Mouse (Mus musculus) midbrain, embryonic 11.5 days (tissue): ENCODE results near the gene Ralb. TPM values are rescaled to one million over a fixed set of nuclear protein-coding genes. Genes with fewer than 3 reads are reported as not detected.

Source experiments
- ATAC-seq: fragments of 200-750 bp; cut with Nextera tagmentation; 2 replicates; pipeline ENCODE4 v1.8.0; 2017; ENCODE audit warnings: moderate TSS enrichment, moderate library complexity; ENCODE audit not compliant: low FRiP score
- DNase-seq: peaks from one replicate; pipeline ENCODE4 v3.0.0; 2015; ENCODE audit warnings: low spot score; ENCODE audit errors: missing footprints
- H3K27ac ChIP-seq: fragments of 300-500 bp; sonication (generic); 2 replicates; pipeline ENCODE4 v1.5.1; 2014; ENCODE audit warnings: low read depth, low read length
- H3K27me3 ChIP-seq: fragments of 300-500 bp; sonication (generic); 2 replicates; pipeline ENCODE4 v1.6.1; 2014; ENCODE audit warnings: mild to moderate bottlenecking, low read length, moderate library complexity, mixed read lengths; ENCODE audit not compliant: control insufficient read depth, insufficient read depth
- H3K36me3 ChIP-seq: fragments of 300-500 bp; sonication (generic); 2 replicates; pipeline ENCODE4 v1.6.1; 2014; ENCODE audit warnings: mild to moderate bottlenecking, low read length, moderate library complexity, mixed read lengths; ENCODE audit not compliant: control insufficient read depth, insufficient read depth
- H3K4me1 ChIP-seq: fragments of 300-500 bp; sonication (generic); 2 replicates; pipeline ENCODE4 v1.6.1; 2014; ENCODE audit warnings: low read length; ENCODE audit not compliant: control insufficient read depth, insufficient read depth
- H3K4me2 ChIP-seq: fragments of 300-500 bp; sonication (generic); 2 replicates; pipeline ENCODE4 v1.6.1; 2014; ENCODE audit warnings: mild to moderate bottlenecking, moderate library complexity
- H3K4me3 ChIP-seq: fragments of 300-500 bp; sonication (generic); 2 replicates; pipeline ENCODE4 v1.5.1; 2014; ENCODE audit warnings: low read depth, low read length
- H3K9ac ChIP-seq: fragments of 300-500 bp; sonication (generic); 2 replicates; pipeline ENCODE4 v1.6.1; 2014; ENCODE audit warnings: low read length
- H3K9me3 ChIP-seq: fragments of 300-500 bp; sonication (generic); 2 replicates; pipeline ENCODE4 v1.6.1; 2016; ENCODE audit warnings: low read length; ENCODE audit not compliant: control insufficient read depth
- WGBS: fragments of 180-500 bp; shearing (Covaris S2); extraction: QIAGEN DNeasy Blood & Tissue Kit; methylation state at CpG from one replicate; pipeline ENCODE4 v1.1.7; 2014; 5-methylcytosine and 5-hydroxymethylcytosine counted together
- polyA plus RNA-seq: library from polyadenylated mRNA; unstranded; fragments of >200 nt; fragmentation: Nextera tagmentation; extraction: Ambion mirVana; gene quantifications from 2 replicates; pipeline ENCODE4 v1.2.1, GENCODE M21; 2014

The Ralb gene
- polyA plus RNA-seq: 73.7 and 75.2 TPM in 2 replicates

GRCm38 (mm10) chr1:119504260-119505062 lies at the start of gene Ralb:
Ralb (minus strand) TSS chr1:119504794.
- Histone ChIP-seq H3K27ac (no peak within 1 kb of the TSS), H3K9me3 (no peaks in the 10 kb centered on the region), H3K36me3 (no peaks in the 10 kb centered on the region; the same call in 1 of the 2 replicates), H3K4me1 (peaks cover 8% of the 10 kb centered on the region; the same call in 1 of the 2 replicates), H3K4me3 (peak within 1 kb of the TSS; percentile 66), H3K9ac (peak within 1 kb of the TSS; percentile 77), H3K27me3 (peaks cover 7% of the 10 kb centered on the region), H3K4me2 (peak within 1 kb of the TSS; percentile 83)
- DNase-seq (peak; percentile 98), ATAC-seq (peak; percentile 99)
- under 1% methylated on average over 57 of the region's 57 CpGs for WGBS

DNA sequence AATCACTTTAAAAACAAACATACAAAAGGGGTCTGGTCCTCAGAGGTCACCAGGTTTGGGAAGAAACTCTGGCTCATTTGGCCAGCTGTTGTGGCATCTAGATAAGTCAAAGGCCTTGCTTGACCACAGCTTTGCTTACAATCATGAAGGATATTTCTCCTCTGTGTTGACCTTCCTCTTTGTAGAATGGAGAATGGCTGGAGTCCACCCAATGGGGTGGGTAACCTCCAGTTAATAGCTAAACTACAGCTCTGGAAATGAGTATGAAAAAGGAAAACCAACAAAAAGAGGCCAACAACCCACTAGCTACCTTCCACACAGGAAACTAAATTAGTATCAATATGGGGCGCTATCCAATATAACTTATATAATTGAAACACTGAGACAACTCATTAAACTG lies 47.1 kb upstream of the Ralb start:
- H3K36me3 ChIP-seq: 0 out of 2 replicates have a peak, but pooled peaks cover 5% of the 10 kb centered on the region
- no peaks in the 10 kb centered on the region for H3K27me3 ChIP-seq
- no peak for ATAC-seq
- no peaks in the 10 kb centered on the region for H3K4me1 ChIP-seq
- WGBS: 95% methylated on average over 1 of the region's 1 CpGs
- no peaks in the 10 kb centered on the region for H3K9me3 ChIP-seq
- no peak for DNase-seq
- H3K4me3 ChIP-seq: no peak overlapping the region
- no peak overlapping the region for H3K9ac ChIP-seq
- no peak overlapping the region for H3K4me2 ChIP-seq
- H3K27ac ChIP-seq: no peak overlapping the region

GRCm38 (mm10) chr1:119550064-119550463 lies 45.5 kb upstream of the Ralb start:
- H3K36me3 ChIP-seq: 0 out of 2 replicates have a peak, but pooled peaks cover 5% of the 10 kb centered on the region
- WGBS: 85% methylated on average over 2 of the region's 2 CpGs
- no peak overlapping the region for H3K27ac ChIP-seq
- no peaks in the 10 kb centered on the region for H3K4me1 ChIP-seq
- no peak overlapping the region for H3K9ac ChIP-seq
- no peak for ATAC-seq
- no peak overlapping the region for H3K4me2 ChIP-seq
- DNase-seq: no peak
- H3K9me3 ChIP-seq: no peaks in the 10 kb centered on the region
- no peak overlapping the region for H3K4me3 ChIP-seq
- H3K27me3 ChIP-seq: no peaks in the 10 kb centered on the region

DNA sequence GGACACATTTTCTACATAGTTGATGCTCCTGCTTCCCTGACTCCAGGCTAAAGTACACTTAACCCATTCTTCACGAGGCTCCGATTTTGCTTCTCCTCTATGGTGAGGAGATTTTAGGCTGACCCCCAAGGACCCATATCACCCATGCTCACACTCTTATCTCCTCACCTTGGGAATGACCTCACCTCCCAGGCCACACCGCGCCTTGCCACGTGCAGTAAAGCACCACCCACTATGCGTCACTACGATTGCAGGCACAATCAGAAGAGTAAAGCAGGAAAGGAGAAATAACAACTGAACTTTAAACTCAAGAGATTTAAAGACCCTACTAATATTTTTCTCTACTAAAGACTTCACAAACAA lies 44.7 kb upstream of the Ralb start:
- ATAC-seq (no peak), DNase-seq (no peak)
- Histone ChIP-seq H3K4me1 (no peaks in the 10 kb centered on the region), H3K9me3 (no peaks in the 10 kb centered on the region), H3K27me3 (no peaks in the 10 kb centered on the region), H3K4me3 (no peak overlapping the region), H3K36me3 (0 out of 2 replicates have a peak, but pooled peaks cover 5% of the 10 kb centered on the region), H3K27ac (no peak overlapping the region), H3K4me2 (no peak overlapping the region), H3K9ac (no peak overlapping the region)
- 93% methylated on average over 7 of the region's 7 CpGs for WGBS

GRCm38 (mm10) chr1:119548668-119549326 lies 44.2 kb upstream of the Ralb start:
- H3K9ac ChIP-seq: no peak overlapping the region
- DNase-seq (peak; percentile 94), ATAC-seq (peak; percentile 38; the same call in 1 of the 2 replicates)
- no peaks in the 10 kb centered on the region for H3K4me1 ChIP-seq
- no peaks in the 10 kb centered on the region for H3K9me3 ChIP-seq
- no peak overlapping the region for H3K4me2 ChIP-seq
- no peaks in the 10 kb centered on the region for H3K27me3 ChIP-seq
- H3K27ac ChIP-seq: no peak overlapping the region
- 0 out of 2 replicates have a peak, but pooled peaks cover 4% of the 10 kb centered on the region for H3K36me3 ChIP-seq
- WGBS: 75% methylated on average over 7 of the region's 7 CpGs
- no peak overlapping the region for H3K4me3 ChIP-seq

DNA sequence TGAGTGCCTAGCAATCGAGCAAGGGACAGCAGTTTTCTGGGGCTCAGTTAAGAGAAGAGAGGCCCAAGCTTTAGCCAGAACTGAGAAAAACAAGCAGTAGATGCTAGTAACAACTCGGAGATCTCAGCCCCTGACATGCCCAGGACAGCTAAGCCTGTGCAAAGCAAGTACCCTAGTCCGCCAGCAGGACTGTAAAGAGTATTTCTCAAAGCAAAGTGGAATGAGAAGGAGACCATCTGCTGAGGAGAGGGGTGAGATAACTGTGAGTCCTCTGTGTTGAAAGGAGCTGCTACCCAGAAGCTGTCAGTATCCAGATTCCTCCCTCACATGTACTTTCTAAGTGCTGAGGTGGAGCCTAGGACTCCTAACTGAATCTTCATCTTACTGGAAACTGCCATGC lies 41.9 kb upstream of the Ralb start:
- Histone ChIP-seq H3K36me3 (0 out of 2 replicates have a peak, but pooled peaks cover 3% of the 10 kb centered on the region), H3K27me3 (no peaks in the 10 kb centered on the region), H3K4me2 (no peak overlapping the region), H3K9ac (no peak overlapping the region), H3K9me3 (no peaks in the 10 kb centered on the region), H3K27ac (no peak overlapping the region), H3K4me3 (no peak overlapping the region), H3K4me1 (no peaks in the 10 kb centered on the region)
- 88% methylated on average over 3 of the region's 3 CpGs for WGBS
- DNase-seq (no peak), ATAC-seq (no peak)

GRCm38 (mm10) chr1:119545671-119546070 lies 41.1 kb upstream of the Ralb start:
- H3K4me1 ChIP-seq: no peaks in the 10 kb centered on the region
- no peaks in the 10 kb centered on the region for H3K9me3 ChIP-seq
- DNase-seq (no peak), ATAC-seq (no peak)
- H3K4me3 ChIP-seq: no peak overlapping the region
- WGBS: 95% methylated on average over 4 of the region's 4 CpGs
- no peak overlapping the region for H3K4me2 ChIP-seq
- H3K27ac ChIP-seq: no peak overlapping the region
- no peaks in the 10 kb centered on the region for H3K27me3 ChIP-seq
- H3K36me3 ChIP-seq: no peaks in the 10 kb centered on the region
- no peak overlapping the region for H3K9ac ChIP-seq

DNA sequence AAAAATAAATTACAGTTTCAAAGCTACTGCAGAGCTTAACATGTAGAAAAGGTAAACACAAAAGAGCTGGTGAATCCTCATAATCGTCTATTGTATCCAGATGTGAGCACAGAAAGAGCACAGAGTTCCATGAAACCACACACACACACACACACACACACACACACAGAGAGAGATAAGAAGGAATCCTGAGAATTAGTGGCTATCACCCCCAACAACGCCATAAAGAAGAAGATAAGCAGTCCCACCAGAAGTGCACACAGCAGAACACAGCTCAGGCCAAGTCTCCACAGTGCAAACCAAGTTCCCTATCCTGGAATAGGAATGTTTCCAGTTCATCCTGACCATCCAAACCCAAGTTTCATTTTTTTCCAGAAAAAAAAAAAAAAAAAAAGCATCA lies 40.6 kb upstream of the Ralb start:
- H3K4me2 ChIP-seq: no peak overlapping the region
- WGBS: 81% methylated on average over 2 of the region's 2 CpGs
- no peaks in the 10 kb centered on the region for H3K9me3 ChIP-seq
- no peaks in the 10 kb centered on the region; the same call in 1 of the 2 replicates for H3K36me3 ChIP-seq
- no peaks in the 10 kb centered on the region for H3K4me1 ChIP-seq
- no peak overlapping the region for H3K9ac ChIP-seq
- no peaks in the 10 kb centered on the region for H3K27me3 ChIP-seq
- no peak for DNase-seq
- H3K27ac ChIP-seq: no peak overlapping the region
- no peak overlapping the region for H3K4me3 ChIP-seq
- ATAC-seq: no peak

- ATAC-seq (no peak), DNase-seq (no peak)
- no peaks in the 10 kb centered on the region for H3K4me1 ChIP-seq
- H3K9me3 ChIP-seq: no peaks in the 10 kb centered on the region
- no peaks in the 10 kb centered on the region; the same call in 1 of the 2 replicates for H3K36me3 ChIP-seq
- H3K4me3 ChIP-seq: no peak overlapping the region
- WGBS: 92% methylated on average over 5 of the region's 5 CpGs
- no peaks in the 10 kb centered on the region for H3K27me3 ChIP-seq
- H3K9ac ChIP-seq: no peak overlapping the region
- no peak overlapping the region for H3K4me2 ChIP-seq
- no peak overlapping the region for H3K27ac ChIP-seq
Observed at GRCm38 (mm10) chr1:119544611-119545155, 40.1 kb upstream of the Ralb start.
